Comparison of ENCODE assay signal across 15 mouse cellular contexts in genomic region chr19:4573241-4573640, GRCm38 (mm10). TPM values are rescaled to one million over a fixed set of nuclear protein-coding genes. Genes with fewer than 3 reads are reported as not detected.
DNase-seq lines count a peak whose midpoint lies in the region; ATAC-seq and TF ChIP-seq lines count a peak whose summit lies in the region.
"Had no signal": no experiment of that assay in that cellular context is flagged by ENCODE, and none has a peak within 500 bp of the region (broad histone marks: within the 10 kb centered on the region; RNA-seq: fewer than 3 reads in every experiment).

No protein-coding gene starts in this region.

- ATAC-seq in CD4-positive, CD25-positive, alpha-beta regulatory T cell, adult 4 months, result no peak
- ATAC-seq in kidney, embryonic 14.5 days (ENCODE audit: low FRiP score, low TSS enrichment), result no peak
- ATAC-seq: forebrain, postnatal 0 days; hindbrain, embryonic 16.5 days; midbrain, embryonic 13.5 days had no signal

- H3K4me3 ChIP-seq in kidney, adult 2 months (ENCODE audit: insufficient read depth, low read depth, low read length), result no peak overlapping the region
- no peak overlapping the region for H3K4me3 ChIP-seq in kidney, embryonic 14.5 days (ENCODE audit: low read length)
- H3K4me3 ChIP-seq: heart, embryonic 15.5 days; midbrain, embryonic 13.5 days had no signal

- H3K36me3 ChIP-seq in kidney, adult 2 months (ENCODE audit: control insufficient read depth, insufficient read depth, low read length), result no peaks in the 10 kb centered on the region
- no peaks in the 10 kb centered on the region for H3K36me3 ChIP-seq in splenic B cell, adult 2 months (ENCODE audit: control insufficient read depth, insufficient read depth, low read length, poor library complexity, severe bottlenecking)
- H3K36me3 ChIP-seq in kidney, embryonic 14.5 days (ENCODE audit: control insufficient read depth, insufficient read depth, low read length), result no peaks in the 10 kb centered on the region
- H3K36me3 ChIP-seq: heart, embryonic 15.5 days; midbrain, embryonic 13.5 days had no signal

- TF ChIP-seq CTCF in kidney, adult 2 months (conservative IDR thresholded peaks at IDR 0.05; ENCODE audit: insufficient read depth, insufficient read length, low read depth, low read length), result peak; percentile 34; the same call in 1 of the 2 replicates

- no peak overlapping the region for H3K27ac ChIP-seq in kidney, adult 2 months (ENCODE audit: insufficient read depth, low read depth, low read length)
- H3K27ac ChIP-seq in kidney, embryonic 14.5 days (ENCODE audit: low read depth, low read length), result no peak overlapping the region
- H3K27ac ChIP-seq: heart, embryonic 15.5 days; midbrain, embryonic 13.5 days had no signal

- no peak for TF ChIP-seq POLR2A in kidney, adult 2 months (IDR thresholded peaks at IDR 0.05; ENCODE audit: low read depth, low read length)

- H3K4me1 ChIP-seq in kidney, adult 2 months (ENCODE audit: control insufficient read depth, insufficient read depth, low read length), result peaks cover 20% of the 10 kb centered on the region
- H3K4me1 ChIP-seq in kidney, embryonic 14.5 days (ENCODE audit: control insufficient read depth, insufficient read depth, low read length), result no peaks in the 10 kb centered on the region

- peak; percentile 16 for DNase-seq in CD4-positive, CD25-positive, alpha-beta regulatory T cell, adult 2 months (ENCODE audit: low read depth, low spot score)
- DNase-seq in kidney, adult 2 months, result no peak
- DNase-seq in kidney, adult 9 months, result no peak
- DNase-seq in retina, embryonic 14.5 days (ENCODE audit: low spot score), result peak; percentile 11
- DNase-seq in retina, postnatal 1 day, result no peak
- peak; percentile 3 for DNase-seq in splenic B cell, adult 2 months (ENCODE audit: low read depth, low spot score)
- DNase-seq: cerebellum, adult 9-11 months; forebrain, postnatal 0 days; gastrocnemius, postnatal 14 days; kidney, postnatal 25 days had no signal

- H3K9ac ChIP-seq in kidney, embryonic 14.5 days (ENCODE audit: low read depth, low read length), result no peak overlapping the region
- H3K9ac ChIP-seq: forebrain, postnatal 0 days; heart, embryonic 15.5 days; midbrain, embryonic 13.5 days had no signal

- no peaks in the 10 kb centered on the region for H3K9me3 ChIP-seq in kidney, embryonic 14.5 days (ENCODE audit: control insufficient read depth, low read length)
- H3K9me3 ChIP-seq: heart, embryonic 15.5 days; midbrain, embryonic 13.5 days had no signal

- no peak overlapping the region for H3K4me2 ChIP-seq in kidney, embryonic 14.5 days (replicated peaks; ENCODE audit: low read depth, low read length)
- H3K4me2 ChIP-seq: heart, embryonic 15.5 days; midbrain, embryonic 13.5 days had no signal

- H3K27me3 ChIP-seq in kidney, adult 2 months (replicated peaks; ENCODE audit: control insufficient read depth, insufficient read depth, low read length), result no peaks in the 10 kb centered on the region
- H3K27me3 ChIP-seq in splenic B cell, adult 2 months (ENCODE audit: control insufficient read depth, insufficient read depth, low read length, poor library complexity, severe bottlenecking), result no peaks in the 10 kb centered on the region
- H3K27me3 ChIP-seq in kidney, embryonic 14.5 days (ENCODE audit: control insufficient read depth, insufficient read depth, low read length), result no peaks in the 10 kb centered on the region
- H3K27me3 ChIP-seq: heart, embryonic 15.5 days; midbrain, embryonic 13.5 days had no signal

- 81% methylated on average over 1 of the region's 1 CpGs for WGBS in kidney, adult 2 months
- WGBS in kidney, embryonic 14.5 days, result 81% methylated on average over 1 of the region's 1 CpGs

RNA-seq across cellular contexts. Expression of gene Lrfn4, which starts 42.2 kb away (rescaled TPM):
- not detected for polyA plus RNA-seq in CD4-positive, CD25-positive, alpha-beta regulatory T cell, adult 4 months (2017; shearing (Covaris generic))
- 6.1 and 8.7 TPM in 2 replicates for polyA plus RNA-seq in kidney, adult 2 months (2012; rRNA removed)
- polyA plus RNA-seq in kidney, embryonic 14.5 days (2014; fragmentation: Nextera tagmentation; extraction: Ambion mirVana), result 12.6 and 15.4 TPM in 2 replicates

RNA-seq across cellular contexts. Expression of gene Rce1, which starts 52.2 kb away (rescaled TPM):
- 10 to 100 TPM; 45.3 to 50.7 TPM for polyA plus RNA-seq in CD4-positive, CD25-positive, alpha-beta regulatory T cell, adult 4 months (2017; shearing (Covaris generic))
- polyA plus RNA-seq in kidney, adult 2 months (2012; rRNA removed), result 82.2 and 92.8 TPM in 2 replicates
- 73.1 and 85.0 TPM in 2 replicates for polyA plus RNA-seq in kidney, embryonic 14.5 days (2014; fragmentation: Nextera tagmentation; extraction: Ambion mirVana)

Comparison
In these comparisons a context has a peak if more than half of its experiments do, and no peak if none do; other contexts are left out.
1. DNase-seq: peak in CD4-positive, CD25-positive, alpha-beta regulatory T cell, adult 2 months (single experiment), retina, embryonic 14.5 days (single experiment) and splenic B cell, adult 2 months (single experiment); none in kidney, adult 2 months (single experiment), kidney, adult 9 months (single experiment) and retina, postnatal 1 day (single experiment).